Mouse (Mus musculus): ENCODE results near the gene Lrriq3. TPM values are rescaled to one million over a fixed set of nuclear protein-coding genes. Genes with fewer than 3 reads are reported as not detected.

The Lrriq3 gene
- polyA plus RNA-seq, 1 experiment: 0.22 TPM

GRCm38 (mm10) chr3:155234919-155235318, 141.7 kb downstream of the Lrriq3 start:
- no peak overlapping the region for H3K4me3 ChIP-seq (replicated peaks; ENCODE audit: extremely low read depth, low read depth, low read length)
- no peak for TF ChIP-seq CTCF (IDR thresholded peaks at IDR 0.05; ENCODE audit: insufficient read depth, low read length)
- no peak for TF ChIP-seq POLR2A (IDR thresholded peaks at IDR 0.05; ENCODE audit: borderline replicate concordance, extremely low read depth, low read depth, low read length)
- H3K4me1 ChIP-seq (ENCODE audit: control insufficient read depth, insufficient read depth, low read length): no peaks in the 10 kb centered on the region
- 3% methylated on average over 1 of the region's 1 CpGs for WGBS
- DNase-seq: no peak

- no peak overlapping the region for H3K4me3 ChIP-seq (replicated peaks; ENCODE audit: extremely low read depth, low read depth, low read length)
- H3K4me1 ChIP-seq (ENCODE audit: control insufficient read depth, insufficient read depth, low read length): no peaks in the 10 kb centered on the region
- no peak for DNase-seq
- TF ChIP-seq POLR2A (IDR thresholded peaks at IDR 0.05; ENCODE audit: borderline replicate concordance, extremely low read depth, low read depth, low read length) (no peak), CTCF (IDR thresholded peaks at IDR 0.05; ENCODE audit: insufficient read depth, low read length) (no peak)
These were observed 142.3 kb downstream of the Lrriq3 start for GRCm38 (mm10) chr3:155235502-155235901.

Other genes with a start within 250 kb of the Lrriq3 start
- gene Tnni3k, start 38.0 kb upstream of the Lrriq3 start, polyA plus RNA-seq (2012; rRNA removed): 0.70 and 1.3 TPM in 2 replicates
- gene Fpgt, start within 50 bp of the Lrriq3 start, polyA plus RNA-seq (2012; rRNA removed): 8.2 and 13.0 TPM in 2 replicates